Mouse (Mus musculus): ENCODE data around the gene Vcl. TPM values are rescaled to one million over a fixed set of nuclear protein-coding genes. Genes with fewer than 3 reads are reported as not detected.

Gene Vcl
- total RNA-seq (2021): 10 to 100 TPM; 70.9 to 91.6 TPM
- long read RNA-seq, experiment 1, full-length matches to known transcripts: 3 of 25 reads
- long read RNA-seq, experiment 1, partial matches to known transcripts: 21 of 25 reads
- long read RNA-seq, experiment 1, other reads (novel, unspliced or antisense): 1 of 25 reads
- long read RNA-seq, experiment 2, full-length matches to known transcripts: 2 of 20 reads
- long read RNA-seq, experiment 2, partial matches to known transcripts: 1 of 20 reads
- long read RNA-seq, experiment 2, other reads (novel, unspliced or antisense): 17 of 20 reads

GRCm38 (mm10) chr14:20928848-20929745, at the start of gene Vcl:
TSS of gene Vcl (plus strand) at chr14:20929398.
- intact Hi-C loops (cut with DNase I): loop anchor here (5.0 kb wide), 1 partner anchor 63 kb away; no protein-coding TSS in a partner anchor

GRCm38 (mm10) chr14:20884691-20885090, 44.5 kb upstream of the Vcl start:
- intact Hi-C loops (cut with DNase I): loop anchor here (10.0 kb wide), 1 partner anchor 110 kb away; no protein-coding TSS in a partner anchor
- no peak for DNase-seq

More at GRCm38 (mm10) chr14:20928848-20929745, at the start of gene Vcl:
- DNase-seq: peak; percentile 98 to 99

- DNase-seq: no peak
- intact Hi-C loops (cut with DNase I): loop anchor here (10.0 kb wide), 1 partner anchor 110 kb away; no protein-coding TSS in a partner anchor
Measured at GRCm38 (mm10) chr14:20885091-20885888, 43.9 kb upstream of the Vcl start.

GRCm38 (mm10) chr14:20886266-20886665, 42.9 kb upstream of the Vcl start:
- DNase-seq: peak in 1 of 2 experiments; percentile 23
- intact Hi-C loops (cut with DNase I): loop anchor here (10.0 kb wide), 1 partner anchor 109 kb away; no protein-coding TSS in a partner anchor

- no peak for DNase-seq
- intact Hi-C loops (cut with DNase I): loop anchor here (10.0 kb wide), 1 partner anchor 107 kb away; no protein-coding TSS in a partner anchor
Measured at GRCm38 (mm10) chr14:20887541-20888085, 41.6 kb upstream of the Vcl start.

GRCm38 (mm10) chr14:20891941-20892402, 37.2 kb upstream of the Vcl start:
- DNase-seq: no peak
- intact Hi-C loops (cut with DNase I): no loop called here

GRCm38 (mm10) chr14:20893815-20894214, 35.4 kb upstream of the Vcl start:
- no peak for DNase-seq
- intact Hi-C loops (cut with DNase I): no loop called here

- no peak for DNase-seq
- intact Hi-C loops (cut with DNase I): no loop called here
Measured at GRCm38 (mm10) chr14:20901267-20901666, 27.9 kb upstream of the Vcl start.

- intact Hi-C loops (cut with DNase I): no loop called here
- DNase-seq: no peak
Measured at GRCm38 (mm10) chr14:20903137-20903536, 26.1 kb upstream of the Vcl start.

- intact Hi-C loops (cut with DNase I): no loop called here
- DNase-seq: no peak
Measured at GRCm38 (mm10) chr14:20911811-20912210, 17.4 kb upstream of the Vcl start.

GRCm38 (mm10) chr14:20914415-20914814, 14.8 kb upstream of the Vcl start:
- intact Hi-C loops (cut with DNase I): no loop called here
- DNase-seq: no peak

- intact Hi-C loops (cut with DNase I): no loop called here
- no peak for DNase-seq
Measured at GRCm38 (mm10) chr14:20916625-20917612, 12.3 kb upstream of the Vcl start.

GRCm38 (mm10) chr14:20924071-20924789, 5.0 kb upstream of the Vcl start:
- intact Hi-C loops (cut with DNase I): no loop called here
- DNase-seq: no peak

GRCm38 (mm10) chr14:20927470-20928307, 1.5 kb upstream of the Vcl start:
- intact Hi-C loops (cut with DNase I): loop anchor here (5.0 kb wide), 1 partner anchor 65 kb away; no protein-coding TSS in a partner anchor
- DNase-seq: no peak

GRCm38 (mm10) chr14:20928308-20928685, 901 bp upstream of the Vcl start:
- intact Hi-C loops (cut with DNase I): loop anchor here (5.0 kb wide), 1 partner anchor 64 kb away; no protein-coding TSS in a partner anchor
- DNase-seq: no peak

- DNase-seq: no peak
- intact Hi-C loops (cut with DNase I): loop anchor here (5.0 kb wide), 1 partner anchor 62 kb away; no protein-coding TSS in a partner anchor
Measured at GRCm38 (mm10) chr14:20929814-20930434, 726 bp downstream of the Vcl start.

Measured in gastrocnemius, postnatal 36 days (tissue).